In genomic region chr2:18037491-18037890, GRCm38 (mm10) we compare ENCODE assay signal across 11 mouse cellular contexts. TPM values are rescaled to one million over a fixed set of nuclear protein-coding genes. Genes with fewer than 3 reads are reported as not detected.
DNase-seq lines count a peak whose midpoint lies in the region; ATAC-seq and TF ChIP-seq lines count a peak whose summit lies in the region.
"Had no signal": no experiment of that assay in that cellular context is flagged by ENCODE, and none has a peak within 500 bp of the region (broad histone marks: within the 10 kb centered on the region; RNA-seq: fewer than 3 reads in every experiment).

TSS of gene A930004D18Rik (minus strand) at chr2:18037737.

- no peak for ATAC-seq in kidney, embryonic 15.5 days (replicated peaks; ENCODE audit: low FRiP score)
- ATAC-seq in embryonic facial prominence, embryonic 15.5 days (ENCODE audit: insufficient number of reproducible peaks, low FRiP score, low TSS enrichment, low read depth), result no peak
- no peak for ATAC-seq in limb, embryonic 12.5 days (ENCODE audit: insufficient number of reproducible peaks, insufficient read depth, low FRiP score, low TSS enrichment, low read depth)
- no peak for ATAC-seq in inflammation-experienced regulatory T-cells, adult 6 months

- H3K9me3 ChIP-seq in kidney, embryonic 15.5 days (replicated peaks), result no peaks in the 10 kb centered on the region
- no peaks in the 10 kb centered on the region for H3K9me3 ChIP-seq in embryonic facial prominence, embryonic 15.5 days (replicated peaks)
- no peaks in the 10 kb centered on the region for H3K9me3 ChIP-seq in limb, embryonic 12.5 days

- H3K9ac ChIP-seq in kidney, embryonic 15.5 days, result no peak within 1 kb of the TSS
- no peak within 1 kb of the TSS for H3K9ac ChIP-seq in embryonic facial prominence, embryonic 15.5 days
- no peak within 1 kb of the TSS for H3K9ac ChIP-seq in limb, embryonic 12.5 days (replicated peaks)

- H3K36me3 ChIP-seq in kidney, embryonic 15.5 days, result no peaks in the 10 kb centered on the region
- H3K36me3 ChIP-seq in embryonic facial prominence, embryonic 15.5 days, result no peaks in the 10 kb centered on the region
- no peaks in the 10 kb centered on the region for H3K36me3 ChIP-seq in limb, embryonic 12.5 days

- TF ChIP-seq CTCF in brain, embryonic 14.5 days (IDR thresholded peaks at IDR 0.05; ENCODE audit: borderline replicate concordance, extremely low read depth, insufficient read depth, insufficient read length), result no peak

- WGBS in kidney, embryonic 15.5 days, result 74% methylated on average over 2 of the region's 2 CpGs
- WGBS in embryonic facial prominence, embryonic 15.5 days, result 64% methylated on average over 2 of the region's 2 CpGs
- WGBS in limb, embryonic 12.5 days, result 68% methylated on average over 2 of the region's 2 CpGs

- no peak within 1 kb of the TSS for H3K4me3 ChIP-seq in kidney, embryonic 15.5 days (replicated peaks)
- no peak within 1 kb of the TSS for H3K4me3 ChIP-seq in embryonic facial prominence, embryonic 15.5 days (replicated peaks)
- H3K4me3 ChIP-seq in limb, embryonic 12.5 days (replicated peaks), result no peak within 1 kb of the TSS

- H3K27me3 ChIP-seq in kidney, embryonic 15.5 days, result no peaks in the 10 kb centered on the region
- no peaks in the 10 kb centered on the region for H3K27me3 ChIP-seq in embryonic facial prominence, embryonic 15.5 days
- H3K27me3 ChIP-seq in limb, embryonic 12.5 days, result no peaks in the 10 kb centered on the region

- DNase-seq in kidney, adult 11 months, result no peak
- DNase-seq in brain, embryonic 14.5 days (ENCODE audit: low read depth), result peak; percentile 22
- DNase-seq in gastrocnemius, adult 8-10 months (ENCODE audit: low spot score in 2 of 2), result no peak
- DNase-seq in gastrocnemius, postnatal 25 days, result no peak
- DNase-seq: cerebellum, postnatal 14 days; thymus, adult 18-20 months had no signal

- no peak within 1 kb of the TSS for H3K4me2 ChIP-seq in kidney, embryonic 15.5 days
- no peak within 1 kb of the TSS for H3K4me2 ChIP-seq in embryonic facial prominence, embryonic 15.5 days (replicated peaks)
- H3K4me2 ChIP-seq in limb, embryonic 12.5 days, result no peak within 1 kb of the TSS

- H3K27ac ChIP-seq in kidney, embryonic 15.5 days, result peak within 1 kb of the TSS; percentile 91; the same call in 1 of the 2 replicates
- H3K27ac ChIP-seq in embryonic facial prominence, embryonic 15.5 days (replicated peaks), result no peak within 1 kb of the TSS
- no peak within 1 kb of the TSS for H3K27ac ChIP-seq in limb, embryonic 12.5 days
- H3K27ac ChIP-seq: macrophage had no signal

- no peak for TF ChIP-seq POLR2A in brain, embryonic 14.5 days (IDR thresholded peaks at IDR 0.05; ENCODE audit: borderline replicate concordance, extremely low read depth, insufficient read depth, insufficient read length, poor library complexity, severe bottlenecking)

- peaks cover 69% of the 10 kb centered on the region for H3K4me1 ChIP-seq in kidney, embryonic 15.5 days
- H3K4me1 ChIP-seq in embryonic facial prominence, embryonic 15.5 days, result peaks cover 40% of the 10 kb centered on the region
- H3K4me1 ChIP-seq in limb, embryonic 12.5 days (replicated peaks), result peaks cover 49% of the 10 kb centered on the region

RNA-seq across cellular contexts. Expression of gene A930004D18Rik, which starts in this region (rescaled TPM):
- 12.0 and 15.1 TPM in 2 replicates for polyA plus RNA-seq in kidney, embryonic 15.5 days (2015; fragmentation: Nextera tagmentation; extraction: Ambion mirVana)
- polyA plus RNA-seq in brain, embryonic 14.5 days (2012; rRNA removed), result 5.5 and 6.1 TPM in 2 replicates
- polyA plus RNA-seq in embryonic facial prominence, embryonic 15.5 days (2015; fragmentation: Nextera tagmentation; extraction: Ambion mirVana), result 13.7 and 13.9 TPM in 2 replicates
- 19.9 and 20.3 TPM in 2 replicates for polyA plus RNA-seq in limb, embryonic 12.5 days (2016; fragmentation: Nextera tagmentation; extraction: Ambion mirVana)
- total RNA-seq in gastrocnemius, adult 8-10 months (2022), result under 1 TPM in 2 of 4 experiments, not detected in 2; 0.17 to 0.38 TPM
- 1 to 10 TPM in 2 of 3 experiments, under 1 TPM in 1; 0.17 to 4.6 (median 2.0) TPM for polyA plus RNA-seq in inflammation-experienced regulatory T-cells, adult 6 months (2017; shearing (Covaris generic))
- total RNA-seq in gastrocnemius, postnatal 25 days (2021), result 1 to 10 TPM in 1 of 2 experiments, under 1 TPM in 1; 0.20 to 1.6 TPM
